In the genomic region with DNA sequence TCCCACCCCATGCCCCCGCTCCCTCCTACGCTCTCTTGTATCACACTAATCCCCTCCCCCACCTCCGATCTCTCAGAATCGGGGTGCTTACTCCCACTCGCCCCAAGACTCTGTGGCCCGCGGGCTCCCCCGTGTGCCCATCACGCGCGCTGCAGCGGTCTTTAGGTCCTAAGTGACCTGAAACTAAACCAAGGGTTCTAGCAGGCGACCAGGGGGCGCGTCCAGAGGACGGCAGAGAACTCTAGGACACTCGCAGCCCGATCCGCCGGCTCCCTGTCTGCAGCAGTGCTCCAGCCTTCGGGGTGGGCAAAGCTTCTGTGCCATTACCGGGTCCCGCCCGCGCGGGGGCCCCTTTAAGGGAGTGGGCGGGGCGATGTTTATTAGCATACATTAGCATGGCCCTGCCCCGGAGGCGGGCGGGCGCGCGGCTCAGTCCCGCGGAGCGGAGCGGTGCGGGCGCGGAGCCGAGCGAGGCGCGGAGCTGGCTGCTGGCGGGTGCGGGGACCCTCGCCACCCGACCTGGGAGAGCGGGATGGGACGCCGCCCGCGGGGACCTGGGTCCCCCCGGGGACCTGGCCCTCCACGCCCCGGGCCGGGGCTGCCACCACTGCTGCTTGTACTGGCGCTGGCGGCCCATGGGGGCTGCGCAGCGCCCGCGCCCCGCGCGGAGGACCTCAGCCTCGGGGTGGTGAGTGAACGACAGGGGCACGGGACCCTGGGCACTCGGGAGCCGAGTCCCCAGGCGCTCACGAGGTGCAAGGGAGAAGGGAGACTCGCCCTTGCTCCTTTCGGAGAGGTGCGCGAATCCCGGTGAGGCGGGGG, we compare ENCODE assay signal across 8 mouse cellular contexts. TPM values are rescaled to one million over a fixed set of nuclear protein-coding genes. Genes with fewer than 3 reads are reported as not detected.
DNase-seq lines count a peak whose midpoint lies in the region; ATAC-seq and TF ChIP-seq lines count a peak whose summit lies in the region.

Mmp17 (plus strand) TSS at position 409 of the 822 bp plus-strand sequence.

- peak within 1 kb of the TSS; percentile 92 for H3K9ac ChIP-seq in neural tube, embryonic 15.5 days (replicated peaks)

- ATAC-seq in neural tube, embryonic 15.5 days (ENCODE audit: low FRiP score), result peak; percentile 92

- no peak for TF ChIP-seq POLR2A in lung, adult 2 months (IDR thresholded peaks at IDR 0.05; ENCODE audit: borderline replicate concordance, extremely low read depth, low read depth, low read length)

- H3K36me3 ChIP-seq in neural tube, embryonic 15.5 days, result no peaks in the 10 kb centered on the region

- peak; percentile 22 for DNase-seq in MEL-GATA-1-ER (ENCODE audit: extremely low read depth, low read depth)
- peak; percentile 94 for DNase-seq in cerebellum, adult 8-10 months
- peak; percentile 75 for DNase-seq in forelimb bud, embryonic 11.5 days (ENCODE audit: low read depth, low spot score)
- DNase-seq in heart, postnatal 4 days, result peak; percentile 86
- peak; percentile 89 to 95 for DNase-seq in layer of hippocampus, adult 2 months (ENCODE audit: low spot score in 2 of 2)
- DNase-seq in lung, adult 2 months, result peak; percentile 88
- DNase-seq in testis, postnatal 10 days (ENCODE audit: low spot score), result peak; percentile 91

- WGBS in lung, adult 2 months, result 1% methylated on average over 80 of the region's 80 CpGs
- under 1% methylated on average over 76 of the region's 80 CpGs for WGBS in neural tube, embryonic 15.5 days

- peaks cover 4% of the 10 kb centered on the region; the same call in 1 of the 2 replicates for H3K4me1 ChIP-seq in lung, adult 2 months (ENCODE audit: control insufficient read depth, insufficient read depth, low read length)
- peaks cover 36% of the 10 kb centered on the region for H3K4me1 ChIP-seq in neural tube, embryonic 15.5 days

- peak within 1 kb of the TSS; percentile 99 for H3K4me2 ChIP-seq in neural tube, embryonic 15.5 days

- peak within 1 kb of the TSS; percentile 90 for H3K4me3 ChIP-seq in layer of hippocampus, adult 2 months
- H3K4me3 ChIP-seq in lung, adult 2 months (replicated peaks; ENCODE audit: extremely low read depth, low read depth, low read length), result peak within 1 kb of the TSS; percentile 50
- peak within 1 kb of the TSS; percentile 85 for H3K4me3 ChIP-seq in neural tube, embryonic 15.5 days (replicated peaks)

- TF ChIP-seq CTCF in layer of hippocampus, adult 2 months (conservative IDR thresholded peaks at IDR 0.05), result peak; percentile 85
- TF ChIP-seq CTCF in lung, adult 2 months (IDR thresholded peaks at IDR 0.05; ENCODE audit: insufficient read depth, low read length), result peak; percentile 36; the same call in 1 of the 2 replicates

- no peaks in the 10 kb centered on the region for H3K9me3 ChIP-seq in neural tube, embryonic 15.5 days (replicated peaks)

- peaks cover 27% of the 10 kb centered on the region for H3K27me3 ChIP-seq in neural tube, embryonic 15.5 days (replicated peaks)

- H3K27ac ChIP-seq in layer of hippocampus, adult 2 months, result peak within 1 kb of the TSS; percentile 97
- peak within 1 kb of the TSS; percentile 78 for H3K27ac ChIP-seq in neural tube, embryonic 15.5 days (replicated peaks)

RNA-seq across cellular contexts. Expression of gene Mmp17, which starts in this region (rescaled TPM):
- 1 to 10 TPM; 1.0 to 1.5 TPM for total RNA-seq in heart, postnatal 4 days (2021)
- 100 to 1,000 TPM; 126 to 133 TPM for total RNA-seq in layer of hippocampus, adult 2 months (2021)
- polyA plus RNA-seq in lung, adult 2 months (2012; rRNA removed), result 2.6 and 3.4 TPM in 2 replicates
- 10.1 and 12.0 TPM in 2 replicates for polyA plus RNA-seq in neural tube, embryonic 15.5 days (2015; fragmentation: Nextera tagmentation; extraction: Ambion mirVana)

Comparison
In these comparisons a context has a peak if more than half of its experiments do, and no peak if none do; other contexts are left out.
1. Peak in every context shown above with its lines: DNase-seq, ATAC-seq, H3K4me3 ChIP-seq and H3K27ac ChIP-seq.
2. RNA of gene Mmp17 (total RNA-seq): 126 to 133 TPM in layer of hippocampus, adult 2 months; 1.0 to 1.5 TPM in heart, postnatal 4 days; every median in the first group is over 10 times any median in the second.
3. DNase-seq: peak in every context shown above with its lines; median percentile 94 in cerebellum, adult 8-10 months; 92 in layer of hippocampus, adult 2 months; 91 in testis, postnatal 10 days; 88 in lung, adult 2 months; 86 in heart, postnatal 4 days; 75 in forelimb bud, embryonic 11.5 days; 22 in MEL-GATA-1-ER.